In the genomic region with DNA sequence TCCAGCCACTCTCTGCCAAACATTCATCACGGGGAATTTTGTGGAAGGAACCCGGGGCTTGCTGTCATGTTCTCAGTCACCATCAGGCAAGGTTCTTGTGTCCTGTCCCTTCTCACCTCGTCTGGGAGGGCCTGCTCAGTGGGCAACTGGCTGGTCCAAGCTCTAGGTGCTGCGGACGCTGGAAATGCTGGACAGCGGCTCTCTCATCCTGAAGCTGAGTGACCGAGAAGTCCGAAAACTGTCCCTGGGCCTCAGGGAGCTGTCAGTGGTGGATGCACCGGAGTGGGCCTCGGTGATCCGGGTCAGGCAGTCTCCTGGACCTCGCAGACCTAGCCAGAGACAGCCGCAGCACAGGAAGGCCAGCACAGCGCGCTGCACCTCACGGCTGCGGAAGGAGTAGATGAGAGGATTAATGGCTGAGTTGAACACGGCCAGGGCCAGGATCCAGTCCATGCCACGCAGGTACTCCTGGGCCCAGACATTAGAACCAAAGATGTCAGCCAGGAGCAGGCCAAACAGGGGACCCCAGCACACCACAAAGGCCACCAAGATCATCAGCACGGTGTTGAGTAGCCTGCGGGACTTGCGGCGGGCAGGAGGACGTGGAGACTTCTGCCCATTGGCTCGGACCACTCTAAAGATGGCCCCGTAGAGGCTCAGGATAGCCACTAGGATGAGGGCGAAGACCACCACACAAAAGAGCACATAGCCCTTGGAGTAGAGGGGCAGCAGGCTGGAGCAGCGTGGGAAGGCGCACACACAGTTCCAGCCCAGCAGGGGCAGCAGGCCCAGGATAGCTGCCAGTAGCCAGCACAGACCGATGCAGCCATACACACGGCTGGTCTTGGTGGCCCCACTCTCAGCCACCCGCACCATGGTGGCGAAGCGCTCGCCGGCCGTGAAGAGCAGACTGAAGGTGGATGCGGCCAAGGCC, we compare ENCODE assay signal across 9 mouse cellular contexts. TPM values are rescaled to one million over a fixed set of nuclear protein-coding genes. Genes with fewer than 3 reads are reported as not detected.
A peak's percentile ranks its signal among the peaks of the same experiment; 100 is the strongest.
DNase-seq lines count a peak whose midpoint lies in the region; ATAC-seq lines count a peak whose summit lies in the region.
"Had no signal": no experiment of that assay in that cellular context is flagged by ENCODE, and none has a peak within 500 bp of the region (broad histone marks: within the 10 kb centered on the region; RNA-seq: fewer than 3 reads in every experiment).

No protein-coding gene starts in this region.

- H3K27ac ChIP-seq in midbrain, embryonic 13.5 days = no peak overlapping the region
- H3K27ac ChIP-seq in midbrain, embryonic 16.5 days (ENCODE audit: low read length) = no peak overlapping the region
- H3K27ac ChIP-seq: embryonic facial prominence, embryonic 12.5 days had no signal

- peaks cover 25% of the 10 kb centered on the region for H3K4me1 ChIP-seq in midbrain, embryonic 13.5 days (replicated peaks)
- peaks cover 18% of the 10 kb centered on the region for H3K4me1 ChIP-seq in midbrain, embryonic 16.5 days (ENCODE audit: control insufficient read depth, insufficient read depth, low read length)

- H3K4me3 ChIP-seq in midbrain, embryonic 13.5 days (replicated peaks) = no peak overlapping the region
- H3K4me3 ChIP-seq in midbrain, embryonic 16.5 days (ENCODE audit: low read depth, low read length) = no peak overlapping the region
- H3K4me3 ChIP-seq: embryonic facial prominence, embryonic 12.5 days had no signal

- ATAC-seq in midbrain, embryonic 13.5 days = no peak
- ATAC-seq in midbrain, embryonic 16.5 days = no peak
- ATAC-seq in common myeloid progenitor, adult 5-6 weeks (replicated peaks; ENCODE audit: low read depth, poor library complexity, severe bottlenecking) = peak; percentile 19

- H3K36me3 ChIP-seq in midbrain, embryonic 13.5 days = 0 out of 2 replicates have a peak, but pooled peaks cover 2% of the 10 kb centered on the region
- H3K36me3 ChIP-seq in midbrain, embryonic 16.5 days (ENCODE audit: control insufficient read depth, insufficient read depth, low read length) = no peaks in the 10 kb centered on the region
- H3K36me3 ChIP-seq: embryonic facial prominence, embryonic 12.5 days had no signal

- no peaks in the 10 kb centered on the region for H3K9me3 ChIP-seq in midbrain, embryonic 13.5 days
- no peaks in the 10 kb centered on the region for H3K9me3 ChIP-seq in midbrain, embryonic 16.5 days (replicated peaks; ENCODE audit: control insufficient read depth, low read length, poor library complexity, severe bottlenecking)
- H3K9me3 ChIP-seq: embryonic facial prominence, embryonic 12.5 days had no signal

- peaks cover 8% of the 10 kb centered on the region; the same call in 1 of the 2 replicates for H3K27me3 ChIP-seq in midbrain, embryonic 13.5 days
- peaks cover 5% of the 10 kb centered on the region; the same call in 1 of the 2 replicates for H3K27me3 ChIP-seq in midbrain, embryonic 16.5 days (ENCODE audit: control insufficient read depth, insufficient read depth, low read depth, low read length)

- intact Hi-C loops in heart, postnatal 14 days (cut with DNase I) = no loop called here

- peak; percentile 94 for DNase-seq in heart, adult 11 months
- DNase-seq in heart, postnatal 14 days = no peak
- DNase-seq in natural killer cell, adult 2 months (ENCODE audit: low spot score in 2 of 2) = peak; percentile 31 to 42
- DNase-seq in adrenal gland, adult (ENCODE audit: inconsistent age in 2 of 2, low spot score in 1 of 2) = no peak
- no peak for DNase-seq in adrenal gland, adult 18-20 months (ENCODE audit: low spot score in 2 of 2)

- WGBS in midbrain, embryonic 13.5 days = 86% methylated on average over 38 of the region's 38 CpGs
- 91% methylated on average over 38 of the region's 38 CpGs for WGBS in midbrain, embryonic 16.5 days

- no peak overlapping the region for H3K4me2 ChIP-seq in midbrain, embryonic 13.5 days (replicated peaks)
- no peak overlapping the region for H3K4me2 ChIP-seq in midbrain, embryonic 16.5 days (ENCODE audit: low read length)
- H3K4me2 ChIP-seq: embryonic facial prominence, embryonic 12.5 days had no signal

- H3K9ac ChIP-seq in midbrain, embryonic 13.5 days (replicated peaks) = 0 out of 2 replicates have a peak overlapping the region, but pooled peaks have one; percentile 21
- H3K9ac ChIP-seq in midbrain, embryonic 16.5 days (ENCODE audit: low read depth, low read length) = no peak overlapping the region
- H3K9ac ChIP-seq: embryonic facial prominence, embryonic 12.5 days had no signal

RNA-seq across cellular contexts. Expression of gene S1pr4, which starts 1.3 kb away (rescaled TPM):
- 1 to 10 TPM in 1 of 2 experiments, under 1 TPM in 1; 0.96 to 1.2 TPM for total RNA-seq in heart, postnatal 14 days (2021)
- polyA plus RNA-seq in midbrain, embryonic 13.5 days (2015; fragmentation: Nextera tagmentation; extraction: Ambion mirVana) = 0.64 and 0.77 TPM in 2 replicates
- 0.44 and 0.58 TPM in 2 replicates for polyA plus RNA-seq in midbrain, embryonic 16.5 days (2015; fragmentation: Nextera tagmentation; extraction: Ambion mirVana)
- total RNA-seq in common myeloid progenitor, adult 5-6 weeks (2017) = 10.3 and 14.4 TPM in 2 replicates
- total RNA-seq in adrenal gland, adult 18-20 months (2021) = 1 to 10 TPM; 1.3 to 1.4 TPM

RNA-seq across cellular contexts. Expression of gene Ncln, which starts 2.4 kb away (rescaled TPM):
- 10 to 100 TPM; 55.4 to 62.0 TPM for total RNA-seq in heart, postnatal 14 days (2021)
- polyA plus RNA-seq in midbrain, embryonic 13.5 days (2015; fragmentation: Nextera tagmentation; extraction: Ambion mirVana) = 57.1 and 58.2 TPM in 2 replicates
- 61.1 and 61.3 TPM in 2 replicates for polyA plus RNA-seq in midbrain, embryonic 16.5 days (2015; fragmentation: Nextera tagmentation; extraction: Ambion mirVana)
- 46.6 and 52.9 TPM in 2 replicates for total RNA-seq in common myeloid progenitor, adult 5-6 weeks (2017)
- total RNA-seq in adrenal gland, adult 18-20 months (2021) = 100 to 1,000 TPM; 106 to 118 TPM

RNA-seq across cellular contexts. Expression of gene Celf5, which starts 16.1 kb away (rescaled TPM):
- total RNA-seq in heart, postnatal 14 days (2021) = under 1 TPM; 0.15 to 0.19 TPM
- 75.5 and 79.4 TPM in 2 replicates for polyA plus RNA-seq in midbrain, embryonic 13.5 days (2015; fragmentation: Nextera tagmentation; extraction: Ambion mirVana)
- polyA plus RNA-seq in midbrain, embryonic 16.5 days (2015; fragmentation: Nextera tagmentation; extraction: Ambion mirVana) = 88.3 and 103 TPM in 2 replicates
- 0.14 TPM in 1 of 2 replicates, not detected in the other for total RNA-seq in common myeloid progenitor, adult 5-6 weeks (2017)
- total RNA-seq in adrenal gland, adult 18-20 months (2021) = under 1 TPM; 0.42 to 0.50 TPM

RNA-seq across cellular contexts. Expression of gene Gna15, which starts 25.4 kb away (rescaled TPM):
- under 1 TPM; 0.73 to 0.76 TPM for total RNA-seq in heart, postnatal 14 days (2021)
- 0.94 and 1.0 TPM in 2 replicates for polyA plus RNA-seq in midbrain, embryonic 13.5 days (2015; fragmentation: Nextera tagmentation; extraction: Ambion mirVana)
- polyA plus RNA-seq in midbrain, embryonic 16.5 days (2015; fragmentation: Nextera tagmentation; extraction: Ambion mirVana) = 0.80 and 0.87 TPM in 2 replicates
- 30.6 and 39.1 TPM in 2 replicates for total RNA-seq in common myeloid progenitor, adult 5-6 weeks (2017)
- 1 to 10 TPM; 1.7 to 2.6 TPM for total RNA-seq in adrenal gland, adult 18-20 months (2021)

RNA-seq across cellular contexts. Expression of gene Nfic, which starts 43.1 kb away (rescaled TPM):
- 100 to 1,000 TPM; 133 TPM for total RNA-seq in heart, postnatal 14 days (2021)
- 13.1 and 15.2 TPM in 2 replicates for polyA plus RNA-seq in midbrain, embryonic 13.5 days (2015; fragmentation: Nextera tagmentation; extraction: Ambion mirVana)
- 15.4 and 17.2 TPM in 2 replicates for polyA plus RNA-seq in midbrain, embryonic 16.5 days (2015; fragmentation: Nextera tagmentation; extraction: Ambion mirVana)
- total RNA-seq in common myeloid progenitor, adult 5-6 weeks (2017) = 13.7 and 18.2 TPM in 2 replicates
- total RNA-seq in adrenal gland, adult 18-20 months (2021) = 10 to 100 TPM; 69.1 to 78.7 TPM

Comparison
In these comparisons a context has a peak if more than half of its experiments do, and no peak if none do; other contexts are left out.
1. DNase-seq: peak in heart, adult 11 months (single experiment) and natural killer cell, adult 2 months (2 of 2); none in heart, postnatal 14 days (0 of 2), adrenal gland, adult (0 of 2) and adrenal gland, adult 18-20 months (0 of 2).